Mouse (Mus musculus) left cerebral cortex, postnatal 10 days (tissue): ENCODE results near the gene C5ar1. TPM values are rescaled to one million over a fixed set of nuclear protein-coding genes. Genes with fewer than 3 reads are reported as not detected.
A peak's percentile ranks its signal among the peaks of the same experiment; 100 is the strongest.

ENCODE experiments used
- DNase-seq, 2 experiments: peaks; one replicate each; pipeline ENCODE4 v3.0.0; 2021 to 2022; ENCODE audit warnings: low spot score in 2 of 2, mixed read lengths in 1 of 2; ENCODE audit errors: extremely low spot score in 1 of 2
- intact Hi-C: fragments of 180-260 bp; cut with DNase I; formaldehyde crosslinking; loops from one replicate; pipeline ENCODE4 v1.15.1; 2025
- total RNA-seq, 2 experiments: library from RNA; stranded (reverse); gene quantifications; 2 replicates each; pipeline ENCODE4 v1.2.3; 2021

The C5ar1 gene
- total RNA-seq, 2 experiments from 2014 or later = 0.71 to 0.83 TPM

DNA sequence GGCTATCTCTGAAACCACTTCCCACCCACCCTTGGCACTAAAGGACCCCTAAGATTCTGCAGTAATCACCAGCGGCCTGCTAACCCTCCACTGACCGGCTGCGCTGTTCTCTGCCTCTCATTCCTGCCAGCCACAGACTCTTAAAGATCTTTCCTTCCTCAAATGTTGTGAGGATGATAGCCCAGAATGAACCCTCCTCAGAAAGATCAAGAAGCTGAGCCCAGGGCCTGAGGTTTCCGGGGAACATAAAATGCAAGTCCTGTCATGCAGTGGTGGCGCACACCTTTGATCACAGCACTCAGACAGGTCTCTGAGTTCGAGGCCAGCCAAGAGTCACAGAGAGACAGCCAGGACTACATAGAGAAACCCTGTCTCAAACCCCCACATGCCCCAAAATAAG, 17.1 kb downstream of the C5ar1 start:
- intact Hi-C loops = no loop called here
- no peak for DNase-seq

DNA sequence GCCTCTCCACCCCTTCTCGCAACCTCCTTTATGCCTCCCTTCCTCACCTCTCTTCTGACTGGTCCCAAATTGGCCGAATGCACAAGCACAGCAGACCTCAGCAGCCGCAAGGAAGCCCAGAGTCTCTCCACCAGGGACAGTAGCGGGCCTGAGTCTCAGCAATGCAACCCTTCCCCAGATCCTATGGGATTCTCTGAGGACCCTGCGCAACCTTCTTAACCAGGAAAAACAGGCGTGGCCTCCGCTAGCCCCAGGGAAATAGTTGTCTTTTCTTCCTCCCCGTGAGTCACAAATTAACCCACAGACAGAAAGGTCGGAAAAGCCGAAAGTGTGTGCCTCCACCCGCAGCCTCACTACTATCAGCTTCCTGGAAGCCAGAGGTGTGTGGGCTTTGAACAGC, 17.6 kb downstream of the C5ar1 start:
- intact Hi-C loops = no loop called here
- DNase-seq = no peak

DNA sequence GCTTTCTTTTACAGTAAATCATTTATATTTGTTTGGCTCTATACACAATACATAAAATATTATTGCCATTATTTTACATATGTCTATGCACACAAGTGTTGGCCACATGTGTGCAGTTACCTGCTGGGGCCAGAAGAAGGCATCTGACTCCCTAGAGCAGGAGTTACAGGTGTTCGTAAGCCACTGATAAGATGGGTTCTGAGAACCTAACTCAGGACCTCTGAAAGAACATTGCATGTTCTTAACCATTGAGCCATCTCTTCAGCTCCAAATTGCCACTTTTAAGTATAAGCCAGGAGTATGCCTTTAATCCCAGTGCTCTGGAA, 18.4 kb downstream of the C5ar1 start:
- no peak for DNase-seq
- intact Hi-C loops = no loop called here

DNA sequence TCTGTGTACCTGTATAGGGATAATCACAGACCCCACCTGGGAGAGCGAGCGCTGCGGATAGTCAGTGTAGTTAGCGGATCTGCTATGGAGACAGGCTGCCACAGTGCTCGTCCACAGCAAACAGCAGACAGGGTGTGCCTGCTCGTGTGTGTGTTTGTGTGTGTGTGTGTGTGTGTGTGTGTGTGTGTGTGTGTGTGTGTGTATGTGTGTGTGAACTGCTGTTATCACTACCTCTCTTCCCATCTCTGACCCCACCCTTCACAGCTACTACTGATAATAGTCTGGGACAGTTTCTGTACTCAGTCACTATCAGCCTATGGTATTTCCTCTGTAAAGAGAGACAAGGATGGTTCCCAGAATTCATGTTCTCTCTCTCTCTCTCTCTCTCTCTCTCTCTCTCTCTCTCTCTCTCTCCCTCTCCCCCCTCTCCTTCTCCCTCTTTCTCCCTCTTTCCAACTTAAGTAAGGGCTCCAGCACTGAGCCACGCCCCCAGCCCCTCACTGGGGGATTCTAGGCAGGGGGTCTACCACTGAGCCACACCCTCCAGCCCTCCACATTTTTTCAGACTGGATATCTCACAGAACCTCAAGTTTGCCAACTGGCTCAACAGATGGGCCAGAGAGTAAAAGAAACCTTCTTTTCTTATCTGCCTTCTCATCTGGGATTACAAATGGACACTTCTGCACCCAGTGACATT, 18.9 kb downstream of the C5ar1 start:
- DNase-seq = no peak
- intact Hi-C loops = no loop called here

DNA sequence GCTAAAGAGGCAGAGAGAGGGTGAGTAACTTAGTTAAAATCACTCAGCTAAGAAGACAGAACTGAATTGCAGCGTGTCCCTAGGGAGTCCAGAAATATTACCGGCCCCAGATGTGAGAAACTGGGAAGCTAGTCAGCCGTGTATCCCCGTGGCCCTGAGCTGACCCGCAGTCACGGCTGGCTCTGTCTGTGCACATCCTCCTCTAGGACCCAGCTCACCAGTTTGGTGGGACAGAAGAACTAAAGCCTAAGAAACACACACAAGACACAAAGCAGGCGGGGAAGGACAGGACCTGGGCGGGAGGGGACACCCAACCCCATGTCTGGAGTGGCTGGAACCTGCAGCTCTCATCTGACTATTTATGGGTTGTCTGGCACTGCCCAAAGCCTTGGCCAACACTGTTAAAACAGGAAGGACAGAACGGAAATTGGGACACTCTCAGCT, 19.8 kb downstream of the C5ar1 start:
- intact Hi-C loops = no loop called here
- peak in 1 of 2 experiments; percentile 26 for DNase-seq

DNA sequence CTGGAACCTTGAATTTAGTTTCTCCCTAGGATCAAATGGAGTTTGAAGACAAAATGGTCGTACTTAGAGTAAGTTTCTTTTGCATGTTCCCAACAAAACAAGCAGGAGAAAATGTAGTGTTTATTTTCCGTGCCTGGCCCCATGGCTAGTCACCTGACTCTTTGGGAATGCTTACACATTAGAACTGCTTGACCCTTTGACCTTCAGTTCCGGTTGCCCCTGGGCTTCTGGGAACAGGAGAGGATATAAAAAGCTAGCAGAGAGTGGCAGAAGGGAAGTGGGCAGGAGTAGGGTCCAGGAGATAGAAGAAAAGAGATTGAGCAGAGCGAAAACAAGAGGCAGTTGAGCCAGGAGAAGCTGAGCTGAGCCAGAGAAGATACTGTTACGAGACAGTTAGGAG, 29.5 kb downstream of the C5ar1 start:
- intact Hi-C loops = no loop called here
- DNase-seq = no peak

DNA sequence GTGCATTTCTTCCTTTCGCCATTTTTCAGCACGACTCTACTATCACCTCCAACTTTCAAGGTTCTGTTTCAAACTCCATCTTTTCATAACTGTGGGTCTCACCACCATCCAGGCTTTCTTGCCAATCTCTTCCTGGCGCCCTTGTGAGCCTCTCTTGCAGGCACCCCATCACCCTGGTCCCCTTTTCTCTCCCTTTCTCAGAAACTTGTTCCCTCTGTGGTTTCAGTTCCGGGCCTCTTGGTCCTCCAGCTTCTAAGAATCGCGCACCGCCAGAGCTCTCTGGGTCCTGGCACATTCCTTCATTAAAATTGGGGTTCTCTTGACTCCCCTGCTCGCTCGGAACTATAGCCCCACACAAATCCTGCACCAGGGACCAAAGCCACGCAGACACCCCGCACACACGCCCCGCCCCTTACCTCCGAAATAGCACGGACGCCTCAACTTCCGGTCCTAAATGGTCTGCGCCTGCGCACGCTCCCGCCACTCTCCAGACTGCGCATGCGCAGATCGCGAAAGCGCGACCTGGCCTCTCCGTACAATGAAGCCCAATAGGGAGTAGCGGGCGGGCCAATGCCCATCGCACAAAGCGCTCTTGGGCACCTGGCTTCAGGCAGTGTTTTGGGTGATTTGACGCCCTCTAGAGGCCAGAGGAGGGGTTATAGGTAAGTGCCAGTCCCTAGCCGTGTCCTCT, 37.6 kb downstream of the C5ar1 start, which contains the start of gene Dhx34:
Gene Dhx34, minus strand, starts transcription at position 456 of the 691 bp plus-strand sequence.
- intact Hi-C loops = no loop called here
- peak; percentile 91 to 96 for DNase-seq

DNA sequence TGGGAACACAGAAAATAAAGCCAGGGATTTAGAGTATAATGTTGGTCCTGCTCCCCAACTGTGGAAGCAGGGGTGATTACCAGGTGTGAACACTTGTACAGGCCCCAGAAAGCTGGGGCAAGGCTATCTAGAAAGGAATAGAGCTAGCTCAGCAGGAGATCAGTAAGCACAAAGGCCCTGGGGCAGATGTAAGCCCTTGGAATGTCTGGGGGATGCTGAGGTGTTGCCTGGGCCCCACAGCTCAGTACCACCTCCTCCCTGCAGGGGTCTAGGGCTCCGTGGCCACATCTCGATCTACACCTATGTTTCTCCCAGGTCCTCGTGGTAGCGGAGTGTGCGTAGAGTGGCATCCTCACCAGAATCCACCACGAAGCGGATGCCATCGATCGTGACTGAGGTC, 45.4 kb downstream of the C5ar1 start:
- DNase-seq = no peak
- intact Hi-C loops = no loop called here

DNA sequence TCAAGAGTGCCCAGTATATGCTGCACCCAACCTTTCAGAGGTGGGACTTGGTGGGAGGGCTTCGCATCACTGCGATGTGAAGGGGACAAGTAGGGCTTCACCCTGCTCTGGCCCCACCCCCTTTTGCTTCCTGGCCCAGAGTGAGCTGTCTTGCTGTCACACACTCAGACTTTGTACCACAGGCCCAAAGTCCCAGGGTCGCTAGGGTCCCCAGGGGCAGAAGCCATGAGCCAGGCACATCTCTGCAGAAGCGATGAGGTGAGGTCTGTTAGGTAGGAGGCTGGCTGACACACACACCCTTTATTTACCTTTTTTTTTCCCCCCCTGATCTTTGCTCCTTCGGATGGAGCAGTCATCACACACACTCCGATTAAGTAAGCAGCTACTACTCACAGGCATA, 46.1 kb downstream of the C5ar1 start:
- DNase-seq = no peak
- intact Hi-C loops = no loop called here

DNA sequence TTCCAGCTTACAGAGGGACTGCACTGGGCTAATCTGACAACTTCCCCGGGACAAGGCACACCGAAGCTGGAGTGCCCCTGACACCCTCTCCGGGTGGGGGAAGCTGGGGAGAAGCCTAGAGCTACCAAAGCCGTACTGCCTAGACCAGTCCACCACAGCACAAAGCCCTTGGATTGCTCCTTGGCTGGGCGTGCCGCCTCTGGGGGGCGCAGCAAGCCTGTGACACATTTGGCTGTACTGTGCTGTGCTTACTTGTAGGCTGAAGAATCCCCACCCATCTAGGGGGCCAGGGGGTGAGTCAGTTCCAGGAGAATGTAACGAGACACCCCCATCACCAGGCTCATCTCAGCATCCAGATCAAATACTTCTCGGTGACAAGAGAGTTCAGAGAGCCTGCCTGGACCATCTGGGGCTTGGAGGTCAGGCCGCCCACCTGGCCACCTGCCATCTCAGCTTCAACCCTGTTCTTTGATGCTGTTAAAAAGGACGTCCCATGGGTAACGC, 48.4 kb downstream of the C5ar1 start:
- DNase-seq = peak in 1 of 2 experiments; percentile 40
- intact Hi-C loops = no loop called here

DNA sequence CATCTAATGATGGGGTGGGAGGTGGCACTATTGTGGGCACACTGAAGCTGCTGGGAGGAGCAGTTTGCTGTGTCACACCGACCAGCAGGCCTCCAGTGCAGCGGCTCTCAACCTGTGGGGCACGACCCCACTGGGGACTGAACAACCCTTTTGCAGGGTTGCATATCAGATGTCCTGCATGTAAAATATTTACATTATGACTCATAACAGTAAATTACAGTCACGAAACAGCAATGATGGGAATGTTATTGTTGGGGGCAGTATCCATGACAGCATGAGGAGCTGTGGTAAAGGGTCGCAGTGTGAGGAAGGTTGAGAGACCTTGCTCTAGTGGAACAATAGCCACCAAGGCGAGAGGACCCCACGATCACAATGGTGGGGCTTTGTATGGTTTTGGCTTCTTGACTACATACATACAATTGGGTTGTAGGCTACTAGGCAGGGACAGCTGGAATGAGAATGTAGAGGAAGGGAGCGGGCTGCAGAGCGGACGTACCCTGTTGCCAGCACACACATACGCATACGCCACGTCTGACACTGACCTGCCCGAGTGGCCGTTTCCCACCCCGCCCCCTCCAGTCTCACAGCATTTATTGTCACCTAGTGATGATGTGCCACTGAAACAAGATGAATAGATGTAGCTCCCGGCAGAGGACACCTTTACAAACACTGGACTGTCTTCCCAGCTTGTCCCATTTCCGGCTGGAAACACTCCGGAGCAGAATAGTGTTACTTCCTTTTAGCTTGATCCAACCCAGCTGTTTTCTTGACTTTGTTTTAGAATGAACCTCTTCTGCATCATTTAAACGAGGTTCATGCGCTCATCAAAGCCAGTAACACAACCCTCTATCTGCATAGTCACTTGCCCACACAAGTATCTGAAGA, 50.3 kb downstream of the C5ar1 start:
- no peak for DNase-seq
- intact Hi-C loops = no loop called here

DNA sequence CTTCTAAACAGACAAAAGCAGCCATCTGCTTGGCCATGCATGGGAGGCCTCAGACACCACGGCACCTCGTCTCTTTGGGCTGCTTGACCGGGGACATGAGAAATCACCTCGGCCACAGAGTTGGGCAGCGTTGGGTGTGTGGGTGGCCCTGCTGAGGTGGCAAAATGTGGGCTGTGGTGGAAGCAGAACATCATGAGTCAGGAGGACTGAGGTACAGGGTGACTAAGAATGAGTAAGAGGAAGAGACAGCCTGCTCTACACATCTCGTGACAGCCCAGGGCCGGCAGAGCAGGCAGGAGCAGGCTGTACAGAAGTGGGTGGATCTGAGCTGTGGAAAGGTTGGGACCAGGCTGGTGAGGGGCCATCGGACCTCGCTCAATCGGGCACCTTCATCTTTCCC, 51.8 kb downstream of the C5ar1 start:
- DNase-seq = no peak
- intact Hi-C loops = no loop called here

DNA sequence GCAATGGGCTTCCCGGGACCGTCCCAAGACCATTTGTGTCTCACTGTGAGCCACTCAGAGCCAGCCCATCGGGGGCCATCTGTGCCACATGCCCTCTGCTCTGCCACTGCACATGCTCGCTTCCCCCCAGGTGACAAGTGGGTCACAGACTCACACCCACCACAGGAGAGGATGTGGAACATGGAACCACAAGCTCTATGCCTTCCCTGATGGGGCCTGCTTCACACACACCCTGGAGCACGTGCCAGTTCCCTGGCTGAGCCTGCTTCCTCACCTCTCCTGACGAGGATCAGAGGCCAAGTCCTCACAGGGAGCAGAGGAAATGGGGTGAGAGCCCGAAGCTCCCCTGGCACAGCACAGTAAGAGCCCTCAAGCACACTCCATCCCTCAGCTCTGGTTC, 52.3 kb downstream of the C5ar1 start:
- intact Hi-C loops = no loop called here
- DNase-seq = no peak

DNA sequence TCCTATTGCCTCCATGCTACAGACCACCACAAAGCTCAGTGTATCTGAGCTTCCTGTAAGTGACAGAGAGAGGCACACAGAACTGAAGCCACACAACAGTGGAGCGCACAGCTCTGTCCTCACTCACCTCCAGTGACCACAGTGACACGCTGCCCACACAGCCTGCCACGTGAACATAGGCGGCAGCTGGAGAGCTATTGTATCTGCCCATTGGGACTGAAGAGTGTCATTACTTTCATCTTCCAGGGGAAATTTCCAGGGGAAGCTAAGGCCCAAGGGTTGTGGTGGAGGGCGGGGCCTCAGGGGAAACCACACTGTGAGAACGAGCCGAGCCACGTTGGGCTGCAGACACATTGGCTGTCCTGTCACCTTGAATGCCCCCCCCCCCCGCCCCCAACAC, 54.5 kb downstream of the C5ar1 start:
- DNase-seq = no peak
- intact Hi-C loops = no loop called here

DNA sequence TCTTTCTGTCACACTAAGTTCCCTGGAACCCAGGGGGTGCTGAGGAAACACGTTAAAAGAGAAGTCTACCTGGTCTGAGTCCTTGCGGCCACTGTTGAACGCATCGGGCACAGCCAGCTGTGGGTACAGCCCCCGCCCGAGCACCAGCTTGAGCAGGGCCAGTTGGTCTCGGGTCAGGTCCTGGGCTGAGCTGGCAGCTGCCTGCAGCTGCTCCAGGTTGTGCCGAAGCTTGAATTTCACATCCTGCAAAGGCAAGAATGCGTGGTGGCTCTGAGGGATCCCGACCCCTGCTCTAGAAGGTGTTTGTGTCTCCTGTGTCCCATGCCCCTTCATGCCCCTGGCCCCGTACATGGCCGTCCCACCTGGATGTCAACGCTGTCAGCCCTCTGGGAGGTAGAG, 55.8 kb downstream of the C5ar1 start:
- no peak for DNase-seq
- intact Hi-C loops = no loop called here

DNA sequence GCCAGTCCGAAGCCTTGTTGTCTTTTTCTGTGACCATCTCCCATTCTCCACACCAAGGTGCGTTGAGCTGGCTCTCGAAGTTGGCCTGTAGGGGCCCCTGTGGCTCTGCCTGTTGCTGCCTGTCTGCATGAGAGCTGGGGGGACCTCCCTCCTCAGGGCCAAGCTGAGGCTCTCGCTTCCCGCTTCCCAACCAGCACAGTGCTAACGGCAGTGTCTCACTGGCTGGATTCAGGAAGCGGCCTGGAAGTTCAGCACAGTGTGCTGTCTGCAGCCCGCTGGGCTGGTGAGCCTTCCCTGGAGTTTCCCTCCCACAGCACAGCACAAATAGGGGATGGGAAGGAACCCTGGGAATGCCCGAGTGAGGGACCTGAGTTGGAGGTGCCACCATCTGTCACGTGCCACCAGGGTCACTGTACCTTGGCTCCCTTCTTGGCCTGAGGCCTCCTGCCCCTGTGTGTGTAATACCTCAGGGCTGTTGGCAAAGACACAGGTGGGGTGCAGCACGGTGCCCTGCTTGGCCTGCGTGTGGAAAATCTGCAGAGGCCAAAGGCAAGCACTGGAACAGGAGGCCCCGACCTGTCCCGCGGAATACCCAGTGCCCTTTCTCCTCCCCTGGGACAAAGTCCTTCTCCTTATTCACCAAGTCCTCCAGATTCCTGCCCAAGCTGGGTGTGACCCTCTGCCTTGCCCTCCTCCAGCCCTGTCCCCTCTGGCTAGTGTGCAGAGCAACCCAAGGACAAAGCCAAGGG, 56.4 kb downstream of the C5ar1 start:
- intact Hi-C loops = no loop called here
- no peak for DNase-seq

DNA sequence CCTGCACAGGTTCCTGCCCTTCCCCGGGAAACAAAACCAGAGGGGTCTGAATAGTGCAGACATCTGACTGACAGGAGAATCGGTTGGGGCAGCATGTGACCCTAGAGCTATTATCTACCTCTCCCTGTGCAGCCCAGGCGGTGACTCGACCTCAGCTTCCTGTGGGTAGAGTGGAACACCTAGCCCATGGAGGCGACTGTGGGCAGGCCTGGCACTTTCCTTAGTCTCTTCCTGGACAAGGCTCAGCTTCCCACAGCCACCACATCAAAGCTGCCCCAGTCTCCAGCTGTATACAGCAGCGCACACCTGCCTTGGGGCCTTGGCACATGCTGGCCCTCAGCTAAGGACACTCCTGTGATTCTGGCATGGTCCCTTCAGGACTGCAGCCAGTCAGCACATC, 58.2 kb downstream of the C5ar1 start:
- intact Hi-C loops = no loop called here
- no peak for DNase-seq

DNA sequence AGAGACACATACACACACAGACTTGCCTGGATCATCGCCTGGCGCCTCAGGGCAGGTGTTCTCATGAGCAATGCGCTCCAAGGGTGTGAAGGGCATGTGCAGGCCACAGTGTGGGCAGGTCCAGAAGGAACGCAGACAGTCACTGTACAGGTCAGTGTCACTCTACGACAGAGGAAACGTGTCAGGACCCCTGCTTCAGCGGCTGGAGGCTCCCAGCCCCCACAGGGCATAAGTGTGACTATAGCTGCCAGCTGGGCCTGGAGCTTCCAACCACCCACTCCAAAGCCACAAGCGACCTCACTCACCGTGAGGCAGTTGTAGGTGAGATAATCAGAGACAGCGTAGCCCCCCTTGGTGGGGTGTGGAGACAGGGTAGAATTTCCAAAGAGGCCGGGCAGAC, 60.8 kb downstream of the C5ar1 start:
- intact Hi-C loops = no loop called here
- no peak for DNase-seq

DNA sequence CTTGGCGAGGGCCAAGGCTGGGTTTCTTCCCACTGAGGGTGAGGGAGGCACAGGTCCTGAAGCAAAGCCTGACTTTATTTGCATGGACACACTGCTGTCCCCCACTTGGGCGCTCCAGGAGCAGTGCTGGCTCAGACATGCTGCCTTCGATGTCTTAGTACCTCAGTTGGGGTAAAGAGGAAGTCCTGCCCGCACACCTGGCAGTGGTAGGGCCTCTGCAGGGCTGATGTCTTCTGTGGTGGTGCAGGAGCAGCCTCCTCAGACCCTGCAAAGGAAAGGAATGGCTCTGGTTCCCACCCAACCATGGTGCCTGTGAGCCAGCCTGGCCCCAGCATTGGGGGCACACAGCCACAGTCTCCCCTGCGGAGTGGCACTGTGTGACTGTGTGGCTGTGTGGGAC, 62.2 kb downstream of the C5ar1 start:
- no peak for DNase-seq
- intact Hi-C loops = no loop called here
